Mouse (Mus musculus) CH12.LX (cell line): ENCODE results near the gene Rdh5.

Source experiments
- CTCF ChIP-seq, 2 experiments: IDR thresholded peaks in 1 of 2; conservative IDR thresholded peaks in 1 of 2; 2 replicates each; pipeline ENCODE4 v1.5.1; 2011 to 2012; ENCODE audit warnings: low read depth in 2 of 2, low read length in 2 of 2, improper control_type of control experiment in 1 of 2, inconsistent platforms in 1 of 2, mild to moderate bottlenecking in 1 of 2, moderate library complexity in 1 of 2
- JUND ChIP-seq: conservative IDR thresholded peaks from 2 replicates; pipeline ENCODE4 v1.6.1; 2011; ENCODE audit warnings: low read depth, low read length, improper control_type of control experiment
- MAX ChIP-seq: IDR thresholded peaks from 2 replicates; pipeline ENCODE4 v1.6.1; 2011; ENCODE audit warnings: low read length, improper control_type of control experiment
- MAZ ChIP-seq: IDR thresholded peaks from 2 replicates; pipeline ENCODE4 v1.6.1; 2012; ENCODE audit warnings: low read depth, mild to moderate bottlenecking, inconsistent platforms, low read length, improper control_type of control experiment, moderate library complexity
- POLR2A ChIP-seq: IDR thresholded peaks from 2 replicates; pipeline ENCODE4 v1.6.1; 2011; ENCODE audit warnings: low read depth, mild to moderate bottlenecking, improper control_type of control experiment, low read length
- RAD21 ChIP-seq: IDR thresholded peaks from 2 replicates; pipeline ENCODE4 v1.6.1; 2011; ENCODE audit warnings: low read depth, mild to moderate bottlenecking, low read length, improper control_type of control experiment, moderate library complexity
- RCOR1 ChIP-seq: conservative IDR thresholded peaks from 2 replicates; pipeline ENCODE4 v1.6.1; 2012; ENCODE audit warnings: low read depth, mild to moderate bottlenecking, inconsistent platforms, low read length, improper control_type of control experiment

DNA sequence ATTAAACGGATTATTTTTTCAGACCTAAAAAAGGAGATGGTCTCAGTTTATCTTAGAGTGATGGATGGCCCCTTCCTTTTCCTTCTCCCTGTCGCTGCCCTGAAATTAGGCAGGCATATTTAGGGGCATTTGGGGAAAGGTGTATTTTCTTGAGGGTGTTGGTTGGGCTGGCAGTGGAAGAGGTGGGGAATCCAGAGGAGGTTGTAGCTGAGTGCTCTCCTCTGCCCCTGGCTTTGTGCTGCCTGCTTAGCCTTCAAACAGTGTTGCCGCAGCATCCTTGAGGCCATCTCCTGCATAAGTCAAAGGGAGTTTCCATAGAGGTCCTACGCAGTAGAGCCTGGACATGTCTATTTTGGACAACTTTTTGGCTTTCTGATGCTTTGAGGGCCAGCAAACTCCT, 9.9 kb downstream of the Rdh5 start:
- TF ChIP-seq MAZ = no peak
- no peak for TF ChIP-seq JUND
- no peak for TF ChIP-seq CTCF (conservative IDR thresholded peaks at IDR 0.05 in 1 of 2, IDR thresholded peaks at IDR 0.05 in 1 of 2; ENCODE audit: low read depth in 2 of 2, low read length in 2 of 2)
- TF ChIP-seq RAD21 = no peak
- TF ChIP-seq MAX = no peak
- no peak for TF ChIP-seq RCOR1
- no peak for TF ChIP-seq POLR2A
